18 mouse cellular contexts compared by ENCODE assay signal in genomic region chr4:34583427-34583826, GRCm38 (mm10).
"Had no signal": no experiment of that assay in that cellular context is flagged by ENCODE, and none has a peak within 500 bp of the region (broad histone marks: within the 10 kb centered on the region; RNA-seq: fewer than 3 reads in every experiment).

No protein-coding gene starts in this region.

- H3K4me1 ChIP-seq: midbrain, embryonic 10.5 days; midbrain, embryonic 12.5 days; neural tube, embryonic 13.5 days had no signal

- H3K4me2 ChIP-seq: lung, embryonic 14.5 days; midbrain, embryonic 12.5 days; neural tube, embryonic 13.5 days; neural tube, embryonic 15.5 days had no signal

- H3K27me3 ChIP-seq: midbrain, embryonic 12.5 days; neural tube, embryonic 13.5 days; neural tube, embryonic 15.5 days had no signal

- H3K9me3 ChIP-seq: midbrain, embryonic 10.5 days; midbrain, embryonic 12.5 days; neural tube, embryonic 13.5 days; neural tube, embryonic 15.5 days had no signal

- H3K4me3 ChIP-seq: midbrain, embryonic 10.5 days; midbrain, embryonic 12.5 days; myocyte; neural tube, embryonic 13.5 days; neural tube, embryonic 15.5 days had no signal

- ATAC-seq: midbrain, embryonic 16.5 days had no signal

- DNase-seq: lung, embryonic 14.5 days; lung, postnatal 10 days; lung, postnatal 4 days; midbrain, embryonic 14.5 days; retina, postnatal 1 day; right cerebral cortex, adult 18-20 months; right cerebral cortex, postnatal 25 days; right cerebral cortex, postnatal 4 days; spleen, adult 18-20 months; thymus, adult 18-20 months; thymus, postnatal 14 days; thymus, postnatal 36 days had no signal

- H3K9ac ChIP-seq: lung, embryonic 14.5 days; midbrain, embryonic 12.5 days; neural tube, embryonic 13.5 days; neural tube, embryonic 15.5 days had no signal

- H3K27ac ChIP-seq: midbrain, embryonic 10.5 days; midbrain, embryonic 12.5 days; neural tube, embryonic 13.5 days; neural tube, embryonic 15.5 days had no signal
